In the genomic region with DNA sequence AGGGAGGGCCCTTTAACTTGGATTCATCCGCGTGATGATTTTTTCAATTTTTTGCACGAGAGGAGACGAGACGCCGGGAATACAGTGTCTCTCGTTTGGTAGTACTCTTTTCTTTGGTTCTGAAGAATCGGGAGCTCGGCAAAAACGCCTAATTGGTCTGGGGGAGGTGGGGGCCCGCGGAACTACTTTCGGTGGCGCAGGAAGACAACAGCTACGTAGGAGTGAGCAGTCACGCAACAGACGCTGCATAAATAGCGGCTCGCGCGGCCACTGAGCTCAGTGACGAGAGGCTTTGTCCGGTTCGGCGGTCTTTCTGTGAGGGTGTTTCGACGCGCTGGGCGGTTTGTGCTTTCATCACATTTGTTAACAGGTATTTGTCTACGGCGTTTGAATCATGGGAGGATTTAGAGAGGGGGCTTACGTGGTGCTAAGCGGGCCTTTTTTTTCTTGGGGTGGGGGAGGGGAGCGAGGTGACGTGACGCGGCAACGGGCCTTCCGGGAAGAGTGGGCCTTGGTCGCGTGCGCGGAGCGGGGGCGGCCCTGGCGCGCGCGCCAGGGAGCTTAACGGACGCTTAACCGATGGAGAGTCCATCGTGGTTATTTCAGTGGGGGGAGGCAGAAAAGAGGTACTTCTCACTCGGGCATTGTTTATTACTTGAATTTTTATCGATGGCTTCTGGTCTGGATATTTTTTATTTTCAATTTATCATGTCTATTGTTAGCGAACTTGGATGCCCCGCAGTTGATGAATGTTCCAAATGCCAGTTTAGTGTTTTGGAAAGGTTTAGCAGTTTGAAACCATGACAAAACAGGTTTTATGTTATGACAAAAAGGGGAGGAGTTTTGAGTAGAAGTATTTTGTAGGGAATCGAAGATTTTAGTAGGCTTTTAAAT, we compare ENCODE assay signal across 7 mouse cellular contexts. TPM values are rescaled to one million over a fixed set of nuclear protein-coding genes. Genes with fewer than 3 reads are reported as not detected.
DNase-seq lines count a peak whose midpoint lies in the region; ATAC-seq lines count a peak whose summit lies in the region.

No protein-coding gene starts in this region.

- intact Hi-C loops in gastrocnemius, postnatal 36 days (cut with DNase I): loop anchor here (5.0 kb wide), 1 partner anchor 94 kb away; a partner anchor contains a TSS

- peak overlapping the region; percentile 70 for H3K27ac ChIP-seq in intestine, embryonic 16.5 days (ENCODE audit: low read length)
- peak overlapping the region; percentile 82 for H3K27ac ChIP-seq in limb, embryonic 13.5 days
- peak overlapping the region; percentile 97 for H3K27ac ChIP-seq in midbrain, embryonic 15.5 days

- peak overlapping the region; percentile 80 for H3K9ac ChIP-seq in intestine, embryonic 16.5 days (ENCODE audit: low read depth, low read length)
- H3K9ac ChIP-seq in limb, embryonic 13.5 days: peak overlapping the region; percentile 81
- H3K9ac ChIP-seq in midbrain, embryonic 15.5 days: peak overlapping the region; percentile 69

- no peaks in the 10 kb centered on the region for H3K27me3 ChIP-seq in intestine, embryonic 16.5 days (replicated peaks; ENCODE audit: control insufficient read depth, insufficient read depth, low read length)
- H3K27me3 ChIP-seq in limb, embryonic 13.5 days: no peaks in the 10 kb centered on the region
- no peaks in the 10 kb centered on the region for H3K27me3 ChIP-seq in midbrain, embryonic 15.5 days (replicated peaks)

- under 1% methylated on average over 58 of the region's 58 CpGs for WGBS in intestine, embryonic 16.5 days
- under 1% methylated on average over 57 of the region's 58 CpGs for WGBS in limb, embryonic 13.5 days
- under 1% methylated on average over 58 of the region's 58 CpGs for WGBS in midbrain, embryonic 15.5 days

- H3K4me1 ChIP-seq in intestine, embryonic 16.5 days (ENCODE audit: control insufficient read depth, insufficient read depth, low read length): peaks cover 18% of the 10 kb centered on the region
- H3K4me1 ChIP-seq in limb, embryonic 13.5 days: peaks cover 27% of the 10 kb centered on the region
- peaks cover 44% of the 10 kb centered on the region for H3K4me1 ChIP-seq in midbrain, embryonic 15.5 days

- DNase-seq in adrenal gland, adult 2 months: peak; percentile 91
- DNase-seq in embryo, embryonic 11 days: peak; percentile 94
- peak; percentile 87 to 93 for DNase-seq in gastrocnemius, postnatal 36 days
- DNase-seq in spleen, adult 18-20 months: peak; percentile 80 to 89

- no peaks in the 10 kb centered on the region for H3K36me3 ChIP-seq in intestine, embryonic 16.5 days (ENCODE audit: control insufficient read depth, insufficient read depth, low read length)
- peaks cover 25% of the 10 kb centered on the region for H3K36me3 ChIP-seq in limb, embryonic 13.5 days
- H3K36me3 ChIP-seq in midbrain, embryonic 15.5 days (replicated peaks): no peaks in the 10 kb centered on the region

- peak overlapping the region; percentile 66 for H3K4me3 ChIP-seq in intestine, embryonic 16.5 days (ENCODE audit: low read length)
- peak overlapping the region; percentile 67 for H3K4me3 ChIP-seq in limb, embryonic 13.5 days
- H3K4me3 ChIP-seq in midbrain, embryonic 15.5 days: peak overlapping the region; percentile 57

- peak; percentile 85 for ATAC-seq in intestine, embryonic 16.5 days
- ATAC-seq in limb, embryonic 13.5 days (ENCODE audit: low FRiP score, low read depth): peak; percentile 90
- ATAC-seq in midbrain, embryonic 15.5 days (replicated peaks): peak; percentile 89

- H3K9me3 ChIP-seq in intestine, embryonic 16.5 days (ENCODE audit: control insufficient read depth, low read length): no peaks in the 10 kb centered on the region
- H3K9me3 ChIP-seq in limb, embryonic 13.5 days: no peaks in the 10 kb centered on the region
- H3K9me3 ChIP-seq in midbrain, embryonic 15.5 days: no peaks in the 10 kb centered on the region

- H3K4me2 ChIP-seq in intestine, embryonic 16.5 days (ENCODE audit: low read depth, low read length): peak overlapping the region; percentile 44
- peak overlapping the region; percentile 82 for H3K4me2 ChIP-seq in limb, embryonic 13.5 days (replicated peaks)
- H3K4me2 ChIP-seq in midbrain, embryonic 15.5 days: peak overlapping the region; percentile 69

RNA-seq across cellular contexts. Expression of a gene that starts 0.5 kb away (rescaled TPM):
- total RNA-seq in adrenal gland, adult 2 months (2021): 1,000 to 10,000 TPM; 1,385 to 1,758 TPM
- 1,114 and 1,206 TPM in 2 replicates for polyA plus RNA-seq in adrenal gland, adult 2 months (2012; rRNA removed)
- 100 to 1,000 TPM; 783 to 809 TPM for total RNA-seq in gastrocnemius, postnatal 36 days (2021)
- 2,570 and 2,643 TPM in 2 replicates for polyA plus RNA-seq in intestine, embryonic 16.5 days (2015; fragmentation: Nextera tagmentation; extraction: Ambion mirVana)
- polyA plus RNA-seq in limb, embryonic 13.5 days (2015; fragmentation: Nextera tagmentation; extraction: Ambion mirVana): 3,843 and 3,876 TPM in 2 replicates
- polyA plus RNA-seq in midbrain, embryonic 15.5 days (2015; fragmentation: Nextera tagmentation; extraction: Ambion mirVana): 4,689 and 4,874 TPM in 2 replicates

RNA-seq across cellular contexts. Expression of a gene that starts 12.4 kb away (rescaled TPM):
- total RNA-seq in adrenal gland, adult 2 months (2021): 10 to 100 TPM; 44.1 to 45.8 TPM
- 46.8 and 58.2 TPM in 2 replicates for polyA plus RNA-seq in adrenal gland, adult 2 months (2012; rRNA removed)
- total RNA-seq in gastrocnemius, postnatal 36 days (2021): 10 to 100 TPM; 13.9 to 21.8 TPM
- 6.8 and 17.9 TPM in 2 replicates for polyA plus RNA-seq in intestine, embryonic 16.5 days (2015; fragmentation: Nextera tagmentation; extraction: Ambion mirVana)
- 23.6 and 26.8 TPM in 2 replicates for polyA plus RNA-seq in limb, embryonic 13.5 days (2015; fragmentation: Nextera tagmentation; extraction: Ambion mirVana)
- 67.0 and 67.3 TPM in 2 replicates for polyA plus RNA-seq in midbrain, embryonic 15.5 days (2015; fragmentation: Nextera tagmentation; extraction: Ambion mirVana)

RNA-seq across cellular contexts. Expression of a gene that starts 22.8 kb away (rescaled TPM):
- 1 to 10 TPM; 2.7 to 4.2 TPM for total RNA-seq in adrenal gland, adult 2 months (2021)
- polyA plus RNA-seq in adrenal gland, adult 2 months (2012; rRNA removed): 2.7 and 3.9 TPM in 2 replicates
- 1 to 10 TPM in 1 of 2 experiments, under 1 TPM in 1; 0.87 to 1.1 TPM for total RNA-seq in gastrocnemius, postnatal 36 days (2021)
- polyA plus RNA-seq in intestine, embryonic 16.5 days (2015; fragmentation: Nextera tagmentation; extraction: Ambion mirVana): 11.0 and 11.2 TPM in 2 replicates
- polyA plus RNA-seq in limb, embryonic 13.5 days (2015; fragmentation: Nextera tagmentation; extraction: Ambion mirVana): 1.4 and 2.4 TPM in 2 replicates
- 35.8 and 38.8 TPM in 2 replicates for polyA plus RNA-seq in midbrain, embryonic 15.5 days (2015; fragmentation: Nextera tagmentation; extraction: Ambion mirVana)

Comparison
In these comparisons a context has a peak if more than half of its experiments do, and no peak if none do; other contexts are left out.
1. Peak in every context shown above with its lines: DNase-seq, ATAC-seq, H3K4me3 ChIP-seq and H3K27ac ChIP-seq.